Mouse (Mus musculus) activated CD4-positive, CD25-positive, alpha-beta regulatory T cell, adult 9 weeks (primary cell): ENCODE data around the gene Spint4. TPM values are rescaled to one million over a fixed set of nuclear protein-coding genes. Genes with fewer than 3 reads are reported as not detected.

ENCODE experiments used
- polyA plus RNA-seq: library from polyadenylated mRNA; unstranded; fragments of 100-300 nt; shearing (Covaris generic); gene quantifications from one replicate; pipeline ENCODE4 v1.2.1, GENCODE M21; 2017

Gene Spint4
- not detected for polyA plus RNA-seq

DNA sequence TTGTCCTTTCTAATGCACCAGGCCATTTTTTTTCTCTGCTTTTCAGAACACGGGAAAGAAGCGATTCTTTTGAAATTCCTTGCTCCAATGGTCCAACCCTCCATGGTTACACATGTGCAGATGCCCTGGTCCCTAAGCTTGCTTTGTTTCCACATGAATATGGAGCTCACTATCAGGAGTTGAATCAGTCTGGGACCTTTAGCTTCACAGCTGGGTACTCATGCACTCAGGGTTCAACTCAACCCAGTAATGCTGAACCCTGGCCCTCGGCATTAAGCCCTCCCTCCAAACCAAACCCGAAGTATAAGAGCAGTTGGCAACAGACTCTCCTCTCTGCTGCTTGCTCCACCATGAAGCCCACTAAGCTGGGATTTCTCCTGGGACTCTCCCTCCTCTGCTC, at the start of gene Spint4:
Gene Spint4 (plus strand): TSS at position 301 of the 400 bp plus-strand sequence.

DNA sequence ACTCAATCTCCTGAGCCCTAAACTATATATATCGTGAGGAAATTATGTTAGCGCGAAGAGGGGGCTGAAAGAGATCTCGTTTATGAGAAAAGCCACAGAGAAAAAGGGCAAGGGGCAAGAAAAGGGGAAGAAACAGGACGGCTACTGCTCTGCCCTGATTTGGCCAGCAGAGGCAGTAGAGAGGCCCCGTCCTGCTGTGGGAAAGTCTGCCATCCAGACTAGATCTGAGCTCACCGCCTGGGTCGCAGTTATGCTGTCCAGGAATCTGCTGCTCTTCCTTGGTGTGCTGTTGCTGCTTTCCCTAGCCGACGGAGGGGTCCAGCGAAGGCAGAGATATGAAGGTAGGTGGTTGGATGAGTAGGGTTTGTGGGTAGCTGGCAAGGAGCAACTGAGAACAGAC, 42.4 kb upstream of the Spint4 start, which contains the start of gene Wfdc10:
Gene Wfdc10 (plus strand): TSS at position 189 of the 400 bp plus-strand sequence.

DNA sequence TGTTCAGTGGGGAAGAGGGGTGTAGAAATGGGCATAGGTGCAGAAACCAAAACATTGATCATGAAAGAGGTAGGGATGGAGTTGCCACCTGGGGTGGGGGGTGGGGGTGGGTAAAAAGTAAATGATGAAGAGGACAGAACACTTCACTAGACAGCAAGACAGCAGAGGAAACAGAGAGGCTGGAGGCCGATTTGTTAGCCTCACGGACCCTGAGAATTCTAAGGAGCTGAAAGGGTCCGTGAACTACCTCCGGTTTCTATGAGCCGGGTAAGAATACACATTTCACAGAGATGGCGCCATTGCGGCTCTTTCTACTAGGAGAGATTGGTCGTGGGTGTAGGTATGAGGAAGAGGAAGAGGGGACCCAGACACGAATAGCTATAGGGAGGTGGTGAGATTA, 41.8 kb upstream of the Spint4 start, which contains the start of gene Wfdc9:
Gene Wfdc9 (minus strand): TSS at position 101 of the 400 bp plus-strand sequence.

DNA sequence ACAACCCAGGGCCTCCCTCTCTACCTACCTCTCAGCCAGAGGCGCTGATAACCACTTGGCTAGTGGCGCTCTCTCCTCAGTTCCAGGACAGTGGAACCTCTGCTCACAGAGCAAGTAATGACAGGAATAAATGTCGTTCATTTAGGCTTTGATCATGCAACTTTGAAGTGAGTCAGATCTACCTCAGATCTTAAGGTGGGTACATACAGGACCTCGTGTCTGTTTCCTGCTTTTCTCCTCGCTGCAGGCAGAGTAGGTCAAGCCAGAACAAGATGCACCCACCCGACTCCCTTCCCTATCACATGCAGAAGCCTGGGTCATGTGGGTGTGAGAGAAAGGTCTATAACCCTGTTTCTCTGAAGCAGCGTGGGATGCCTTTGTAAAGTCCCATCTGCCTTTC, 24.3 kb upstream of the Spint4 start, which contains the start of gene Wfdc11:
Gene Wfdc11 (minus strand): TSS at position 101 of the 400 bp plus-strand sequence.

DNA sequence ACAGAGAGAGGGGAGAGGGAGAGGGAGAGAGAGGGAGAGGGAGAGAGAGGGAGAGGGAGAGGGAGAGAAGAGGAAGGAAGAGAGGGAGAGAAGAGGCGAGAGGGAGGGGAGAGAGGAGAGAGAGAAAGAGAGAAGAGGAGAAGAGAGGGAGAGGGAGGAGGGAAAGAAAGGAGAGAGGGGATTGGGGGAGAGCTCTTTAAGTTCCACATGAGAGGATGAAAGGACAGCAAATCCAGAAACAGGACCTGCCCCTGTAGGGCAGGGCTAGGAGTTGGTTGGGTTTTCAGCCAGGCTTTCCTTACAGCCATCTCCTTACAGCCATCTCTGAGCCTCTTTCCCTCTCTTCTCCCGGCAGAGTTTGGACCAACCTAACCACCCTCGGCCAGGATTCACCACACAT, 13.5 kb upstream of the Spint4 start, which contains the start of gene Wfdc13:
Gene Wfdc13 (plus strand): TSS at position 301 of the 400 bp plus-strand sequence.

DNA sequence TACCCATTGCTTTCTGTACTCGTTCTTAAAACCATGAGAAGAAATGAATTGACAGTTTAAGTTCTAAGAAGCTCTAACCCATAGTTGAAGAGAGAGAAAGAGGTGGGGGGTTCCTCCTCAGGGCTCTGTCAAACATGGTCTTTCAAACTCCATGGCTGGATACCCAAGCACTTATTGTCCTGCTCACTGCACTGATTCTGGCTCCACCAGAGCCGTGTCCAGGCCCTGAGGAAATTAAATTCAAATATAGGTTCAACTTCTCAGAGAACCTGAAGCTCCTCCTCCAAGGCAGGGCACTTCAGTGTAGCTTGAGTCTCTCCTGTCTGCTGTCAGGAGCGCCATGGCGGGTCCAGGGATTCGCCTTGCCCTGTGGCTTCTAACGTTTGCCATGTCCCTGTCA, 16.7 kb downstream of the Spint4 start, which contains the start of gene Spint5:
Gene Spint5 (plus strand): TSS at position 301 of the 400 bp plus-strand sequence.

DNA sequence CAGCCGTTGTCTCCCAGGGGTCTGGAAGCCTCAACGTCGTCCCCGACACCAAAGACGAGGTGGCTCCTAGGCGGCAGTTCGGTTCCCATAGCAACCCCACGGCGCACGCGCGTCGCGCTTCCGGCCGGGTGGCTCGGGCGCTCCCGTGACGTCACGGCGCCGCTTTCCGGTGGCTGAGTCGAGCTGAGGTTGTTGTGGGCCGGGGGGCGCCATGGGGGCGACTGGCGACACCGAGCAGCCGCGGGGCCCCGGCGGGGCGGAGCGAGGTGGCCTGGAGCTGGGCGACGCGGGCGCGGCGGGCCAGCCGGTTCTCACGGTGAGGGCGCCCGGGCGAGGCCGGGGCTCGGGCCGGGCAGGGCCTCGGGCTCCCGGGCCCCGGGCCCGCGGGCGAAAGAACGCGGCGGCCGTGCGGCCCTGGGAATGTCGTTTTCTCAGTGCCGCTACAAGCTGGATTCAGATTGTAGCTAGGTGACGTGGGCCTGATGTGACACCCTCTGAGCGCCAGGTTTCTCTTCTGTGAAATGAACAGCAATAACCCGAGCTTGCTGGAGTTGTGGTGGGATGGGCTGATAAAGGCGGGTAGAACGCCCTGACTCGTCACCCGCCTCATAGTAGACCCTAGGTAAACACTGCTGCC, 47.7 kb downstream of the Spint4 start, which contains the start of the genes Wfdc3 and Dnttip1:
Gene Wfdc3 (minus strand): TSS at position 89 of the 637 bp plus-strand sequence.
Gene Dnttip1 (plus strand): TSS at position 141 of the 637 bp plus-strand sequence.

Other genes starting within 250 kb of the Spint4 start
- gene Sys1, start 241.5 kb upstream of the Spint4 start, polyA plus RNA-seq: 23.4 TPM
- gene Gm20458, start 237.5 kb upstream of the Spint4 start, polyA plus RNA-seq: 2.2 TPM
- 0.31 TPM for gene Trp53tg5, start 224.8 kb upstream of the Spint4 start, polyA plus RNA-seq
- 5.9 TPM for gene Dbndd2, start 212.4 kb upstream of the Spint4 start, polyA plus RNA-seq
- gene Pigt, start 201.0 kb upstream of the Spint4 start, polyA plus RNA-seq: 37.1 TPM
- gene Wfdc2, start 136.1 kb upstream of the Spint4 start, polyA plus RNA-seq: 5.5 TPM
- gene Spint3, start 125.0 kb upstream of the Spint4 start, polyA plus RNA-seq: not detected
- not detected for gene Wfdc6a, start 113.1 kb upstream of the Spint4 start, polyA plus RNA-seq
- not detected for gene Eppin, start 104.9 kb upstream of the Spint4 start, polyA plus RNA-seq
- gene Wfdc6b, start 85.0 kb upstream of the Spint4 start, polyA plus RNA-seq: not detected
- gene Wfdc8, start 84.9 kb upstream of the Spint4 start, polyA plus RNA-seq: not detected
- gene Wfdc16, start 59.7 kb upstream of the Spint4 start, polyA plus RNA-seq: not detected
- not detected for gene Wfdc10, start 42.5 kb upstream of the Spint4 start, polyA plus RNA-seq
- not detected for gene Wfdc9, start 41.9 kb upstream of the Spint4 start, polyA plus RNA-seq
- gene Wfdc11, start 24.4 kb upstream of the Spint4 start, polyA plus RNA-seq: not detected
- not detected for gene Wfdc13, start 13.4 kb upstream of the Spint4 start, polyA plus RNA-seq
- gene Spint5, start 16.8 kb downstream of the Spint4 start, polyA plus RNA-seq: not detected
- not detected for gene Wfdc3, start 47.4 kb downstream of the Spint4 start, polyA plus RNA-seq
- 13.0 TPM for gene Dnttip1, start 47.5 kb downstream of the Spint4 start, polyA plus RNA-seq
- gene Ube2c, start 71.4 kb downstream of the Spint4 start, polyA plus RNA-seq: 18.4 TPM
- not detected for gene Tnnc2, start 81.5 kb downstream of the Spint4 start, polyA plus RNA-seq
- 8.1 TPM for gene Snx21, start 87.3 kb downstream of the Spint4 start, polyA plus RNA-seq
- 42.7 TPM for gene Acot8, start 106.4 kb downstream of the Spint4 start, polyA plus RNA-seq
- gene Zswim3, start 106.6 kb downstream of the Spint4 start, polyA plus RNA-seq: 9.2 TPM
- 26.5 TPM for gene Zswim1, start 124.2 kb downstream of the Spint4 start, polyA plus RNA-seq
- 0.60 TPM for gene Spata25, start 130.0 kb downstream of the Spint4 start, polyA plus RNA-seq
- gene Ctsa, start 134.4 kb downstream of the Spint4 start, polyA plus RNA-seq: 202 TPM
- gene Neurl2, start 135.0 kb downstream of the Spint4 start, polyA plus RNA-seq: 1.9 TPM
- 0.87 TPM for gene Pltp, start 159.2 kb downstream of the Spint4 start, polyA plus RNA-seq
- 123 TPM for gene Pcif1, start 180.8 kb downstream of the Spint4 start, polyA plus RNA-seq
- 45.3 TPM for gene Zfp335, start 213.3 kb downstream of the Spint4 start, polyA plus RNA-seq
- 13.8 TPM for gene Mmp9, start 242.3 kb downstream of the Spint4 start, polyA plus RNA-seq